Mouse (Mus musculus) kidney, postnatal 14 days (tissue): ENCODE data around the gene Gpr61.

Experiments
- DNase-seq: peaks from one replicate; pipeline ENCODE4 v3.0.0; 2022; ENCODE audit warnings: mixed read lengths

The Gpr61 gene

GRCm38 (mm10) chr3:108178756-108179715 lies 24.4 kb upstream of the Gpr61 start:
- DNase-seq: peak; percentile 42

- peak; percentile 67 for DNase-seq
Observed at GRCm38 (mm10) chr3:108174672-108175531, 20.2 kb upstream of the Gpr61 start.

GRCm38 (mm10) chr3:108169199-108169598 lies 14.5 kb upstream of the Gpr61 start:
- DNase-seq: no peak

- DNase-seq: no peak
Observed at GRCm38 (mm10) chr3:108167499-108167898, 12.8 kb upstream of the Gpr61 start.

- peak; percentile 60 for DNase-seq
Observed at GRCm38 (mm10) chr3:108166486-108167211, 12.0 kb upstream of the Gpr61 start.

GRCm38 (mm10) chr3:108165532-108166315 lies 11.0 kb upstream of the Gpr61 start:
- no peak for DNase-seq

GRCm38 (mm10) chr3:108164807-108165206 lies 10.1 kb upstream of the Gpr61 start:
- DNase-seq: peak; percentile 83

GRCm38 (mm10) chr3:108164091-108164490 lies 9.4 kb upstream of the Gpr61 start:
- DNase-seq: no peak

- DNase-seq: no peak
Observed at GRCm38 (mm10) chr3:108158383-108159037, 3.8 kb upstream of the Gpr61 start.

GRCm38 (mm10) chr3:108152290-108152689 lies 2.4 kb downstream of the Gpr61 start:
- DNase-seq: no peak

GRCm38 (mm10) chr3:108147386-108148235 lies 7.1 kb downstream of the Gpr61 start:
- DNase-seq: peak; percentile 92

GRCm38 (mm10) chr3:108146671-108147070 lies 8.0 kb downstream of the Gpr61 start:
- no peak for DNase-seq

- DNase-seq: peak; percentile 94
Observed at GRCm38 (mm10) chr3:108145534-108146445, 8.9 kb downstream of the Gpr61 start, which contains the start of gene Gnai3. Gene Gnai3, minus strand, starts transcription at chr3:108146146.

GRCm38 (mm10) chr3:108140786-108141185 lies 13.9 kb downstream of the Gpr61 start:
- DNase-seq: no peak

GRCm38 (mm10) chr3:108139113-108139512 lies 15.6 kb downstream of the Gpr61 start:
- no peak for DNase-seq

- no peak for DNase-seq
Observed at GRCm38 (mm10) chr3:108134701-108135100, 20.0 kb downstream of the Gpr61 start.

- DNase-seq: no peak
Observed at GRCm38 (mm10) chr3:108132484-108132883, 22.2 kb downstream of the Gpr61 start.

- no peak for DNase-seq
Observed at GRCm38 (mm10) chr3:108131821-108132220, 22.9 kb downstream of the Gpr61 start.

- DNase-seq: peak; percentile 65
Observed at GRCm38 (mm10) chr3:108131216-108131615, 23.5 kb downstream of the Gpr61 start.
